Mouse (Mus musculus) limb, embryonic 15.5 days (tissue): ENCODE data around the gene Tusc2. TPM values are rescaled to one million over a fixed set of nuclear protein-coding genes. Genes with fewer than 3 reads are reported as not detected.

ENCODE experiments used
- ATAC-seq: fragments of 200-750 bp; cut with Nextera tagmentation; 2 replicates; pipeline ENCODE4 v1.8.0; 2017; ENCODE audit warnings: low read depth, moderate TSS enrichment; ENCODE audit not compliant: insufficient number of reproducible peaks, low FRiP score, low TSS enrichment
- H3K27ac ChIP-seq: fragments of 300-500 bp; sonication (generic); 2 replicates; pipeline ENCODE4 v1.5.1; 2015; ENCODE audit warnings: moderate library complexity, mild to moderate bottlenecking, inconsistent platforms
- H3K27me3 ChIP-seq: fragments of 300-500 bp; sonication (generic); 2 replicates; pipeline ENCODE4 v1.6.1; 2015; ENCODE audit warnings: inconsistent platforms
- H3K36me3 ChIP-seq: fragments of 300-500 bp; sonication (generic); 2 replicates; pipeline ENCODE4 v1.6.1; 2015; ENCODE audit warnings: inconsistent platforms
- H3K4me1 ChIP-seq: fragments of 300-500 bp; sonication (generic); 2 replicates; pipeline ENCODE4 v1.6.1; 2015; ENCODE audit warnings: inconsistent platforms
- H3K4me2 ChIP-seq: fragments of 300-500 bp; sonication (generic); 2 replicates; pipeline ENCODE4 v1.6.1; 2015; ENCODE audit warnings: mild to moderate bottlenecking, inconsistent platforms
- H3K4me3 ChIP-seq: fragments of 300-500 bp; sonication (generic); 2 replicates; pipeline ENCODE4 v1.5.1; 2015; ENCODE audit warnings: mild to moderate bottlenecking, inconsistent platforms
- H3K9ac ChIP-seq: fragments of 300-500 bp; sonication (generic); 2 replicates; pipeline ENCODE4 v1.6.1; 2015; ENCODE audit warnings: inconsistent platforms
- H3K9me3 ChIP-seq: fragments of 300-500 bp; sonication (generic); 2 replicates; pipeline ENCODE4 v1.6.1; 2016; ENCODE audit warnings: inconsistent platforms
- WGBS: fragments of 180-500 bp; shearing (Covaris S2); methylation state at CpG from one replicate; pipeline ENCODE4 v1.1.7; 2015; 5-methylcytosine and 5-hydroxymethylcytosine counted together
- polyA plus RNA-seq: library from polyadenylated mRNA; unstranded; fragments of >200 nt; fragmentation: Nextera tagmentation; extraction: Ambion mirVana; gene quantifications from 2 replicates; pipeline ENCODE4 v1.2.1, GENCODE M21; 2015

The Tusc2 gene
- polyA plus RNA-seq = 35.9 and 37.3 TPM in 2 replicates

DNA sequence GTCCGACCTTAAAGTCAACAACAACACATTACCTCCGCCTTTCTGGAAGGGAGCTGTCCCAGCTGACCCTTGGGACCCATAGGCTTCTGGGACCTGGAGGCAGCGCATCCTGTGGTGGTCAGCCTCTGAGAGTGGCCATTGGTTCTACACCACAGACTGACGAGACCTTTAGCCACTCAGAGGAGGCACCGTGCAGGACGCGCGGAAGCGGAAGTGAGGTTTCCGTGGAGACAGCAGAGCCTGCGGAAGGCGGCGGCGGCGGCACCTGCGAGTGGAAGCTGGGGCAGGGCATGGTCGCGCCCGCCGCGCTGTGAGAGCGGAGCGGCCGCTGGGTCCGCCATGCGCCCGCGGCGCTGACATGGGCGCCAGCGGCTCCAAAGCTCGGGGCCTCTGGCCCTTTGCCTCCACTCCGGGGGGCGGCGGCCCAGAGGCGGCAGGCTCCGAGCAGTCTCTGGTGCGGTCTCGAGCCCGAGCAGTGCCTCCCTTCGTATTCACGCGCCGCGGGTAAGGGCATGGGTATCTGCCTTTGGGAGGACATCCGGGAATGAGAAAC, at the start of gene Tusc2:
Tusc2 (plus strand) TSS at position 227 of the 553 bp plus-strand sequence.
- peaks cover 54% of the 10 kb centered on the region for H3K36me3 ChIP-seq

DNA sequence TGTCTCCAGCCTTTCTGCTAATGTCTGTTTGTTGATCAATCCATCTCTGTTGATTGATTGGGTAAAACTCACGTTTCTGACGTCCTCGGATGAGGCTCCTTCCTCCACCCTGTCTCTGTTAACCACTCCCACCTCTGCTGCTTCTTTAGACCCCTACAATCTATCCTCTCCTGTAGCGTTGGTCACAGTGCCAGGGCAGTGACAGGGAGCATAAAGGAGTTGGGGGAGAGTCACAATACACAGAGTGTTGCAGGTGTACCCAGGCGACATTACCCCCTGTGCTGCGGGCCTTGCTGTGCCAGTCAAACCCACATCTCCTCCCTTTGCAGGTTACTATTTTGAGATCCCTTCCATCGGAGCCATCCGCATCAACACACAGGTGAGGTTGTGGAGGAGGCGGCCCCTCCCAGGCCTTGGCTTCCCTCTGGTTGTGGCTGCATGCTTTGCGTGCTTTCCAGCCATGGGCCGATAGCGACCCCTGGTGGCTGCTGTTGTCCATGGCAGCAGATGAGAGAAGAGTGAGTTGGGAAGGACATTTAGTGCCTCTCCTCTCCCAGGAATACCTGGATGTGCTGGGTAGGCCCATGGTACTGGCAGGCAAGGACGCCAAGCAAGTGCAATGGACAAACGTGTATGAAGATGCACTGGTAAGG, 48.6 kb upstream of the Tusc2 start:
- Histone ChIP-seq H3K27me3 (peaks cover 12% of the 10 kb centered on the region), H3K4me2 (no peak overlapping the region), H3K36me3 (no peaks in the 10 kb centered on the region), H3K9ac (no peak overlapping the region), H3K9me3 (no peaks in the 10 kb centered on the region), H3K4me1 (0 out of 2 replicates have a peak, but pooled peaks cover 10% of the 10 kb centered on the region), H3K4me3 (no peak overlapping the region), H3K27ac (no peak overlapping the region)
- WGBS = 19% methylated on average over 14 of the region's 14 CpGs
- ATAC-seq = peak; percentile 13; the same call in 1 of the 2 replicates

More for the DNA sequence above, at the start of gene Tusc2:
- H3K4me3 ChIP-seq = peak within 1 kb of the TSS; percentile 68
- no peaks in the 10 kb centered on the region for H3K27me3 ChIP-seq
- H3K4me2 ChIP-seq = peak within 1 kb of the TSS; percentile 85
- peak within 1 kb of the TSS; percentile 67 for H3K9ac ChIP-seq
- H3K9me3 ChIP-seq = no peaks in the 10 kb centered on the region
- ATAC-seq = peak; percentile 90
- peaks cover 44% of the 10 kb centered on the region for H3K4me1 ChIP-seq
- WGBS = under 1% methylated on average over 46 of the region's 46 CpGs
- peak within 1 kb of the TSS; percentile 64 for H3K27ac ChIP-seq

DNA sequence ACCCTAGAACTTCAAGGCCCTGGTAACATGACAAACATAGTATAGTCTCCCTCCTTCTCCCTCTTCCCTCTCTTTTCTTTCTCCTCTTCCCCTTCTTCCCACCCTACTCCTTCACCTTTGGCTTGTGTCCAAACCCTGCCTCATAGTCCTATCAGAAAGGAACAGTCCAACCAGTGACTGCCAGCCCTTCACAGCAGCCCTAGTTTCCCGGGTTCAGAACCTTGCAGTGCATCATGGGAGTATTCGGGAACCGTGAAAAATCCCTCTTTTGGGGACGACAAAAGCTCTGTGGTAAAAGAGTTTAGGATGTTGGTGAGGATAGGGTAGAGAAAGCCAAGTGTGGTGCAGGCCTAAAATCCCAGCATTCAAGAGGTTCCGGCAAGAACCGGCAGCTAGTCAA, 42.7 kb upstream of the Tusc2 start:
- Histone ChIP-seq H3K4me1 (peaks cover 16% of the 10 kb centered on the region), H3K36me3 (no peaks in the 10 kb centered on the region), H3K27me3 (peaks cover 13% of the 10 kb centered on the region), H3K9ac (no peak overlapping the region), H3K4me3 (no peak overlapping the region), H3K9me3 (no peaks in the 10 kb centered on the region), H3K4me2 (no peak overlapping the region), H3K27ac (no peak overlapping the region)
- WGBS = 65% methylated on average over 6 of the region's 6 CpGs
- ATAC-seq = no peak

DNA sequence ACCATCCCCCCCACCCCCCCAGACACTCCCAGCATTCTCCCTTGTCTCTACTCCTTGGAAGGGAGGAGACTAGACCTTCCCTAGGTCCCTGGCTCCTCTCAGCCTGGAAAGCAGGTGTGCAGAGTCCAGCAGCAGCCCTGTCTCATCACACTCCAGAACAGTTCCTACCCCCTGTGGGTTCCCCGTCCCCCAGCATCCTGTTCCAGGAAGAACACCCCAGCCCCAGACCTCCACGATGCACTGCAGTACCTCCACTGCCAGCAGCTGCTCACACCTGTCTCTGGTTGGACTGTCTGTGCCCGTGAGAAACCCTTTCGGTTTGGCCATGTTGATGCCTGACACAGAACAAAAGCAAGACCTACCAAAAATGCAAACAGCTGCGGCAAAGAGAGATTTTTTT, 41.9 kb upstream of the Tusc2 start:
- Histone ChIP-seq H3K27me3 (peaks cover 22% of the 10 kb centered on the region), H3K9me3 (no peaks in the 10 kb centered on the region), H3K4me1 (peaks cover 16% of the 10 kb centered on the region), H3K27ac (no peak overlapping the region), H3K4me2 (no peak overlapping the region), H3K9ac (no peak overlapping the region), H3K4me3 (no peak overlapping the region), H3K36me3 (no peaks in the 10 kb centered on the region)
- no peak for ATAC-seq
- WGBS = 37% methylated on average over 5 of the region's 5 CpGs

DNA sequence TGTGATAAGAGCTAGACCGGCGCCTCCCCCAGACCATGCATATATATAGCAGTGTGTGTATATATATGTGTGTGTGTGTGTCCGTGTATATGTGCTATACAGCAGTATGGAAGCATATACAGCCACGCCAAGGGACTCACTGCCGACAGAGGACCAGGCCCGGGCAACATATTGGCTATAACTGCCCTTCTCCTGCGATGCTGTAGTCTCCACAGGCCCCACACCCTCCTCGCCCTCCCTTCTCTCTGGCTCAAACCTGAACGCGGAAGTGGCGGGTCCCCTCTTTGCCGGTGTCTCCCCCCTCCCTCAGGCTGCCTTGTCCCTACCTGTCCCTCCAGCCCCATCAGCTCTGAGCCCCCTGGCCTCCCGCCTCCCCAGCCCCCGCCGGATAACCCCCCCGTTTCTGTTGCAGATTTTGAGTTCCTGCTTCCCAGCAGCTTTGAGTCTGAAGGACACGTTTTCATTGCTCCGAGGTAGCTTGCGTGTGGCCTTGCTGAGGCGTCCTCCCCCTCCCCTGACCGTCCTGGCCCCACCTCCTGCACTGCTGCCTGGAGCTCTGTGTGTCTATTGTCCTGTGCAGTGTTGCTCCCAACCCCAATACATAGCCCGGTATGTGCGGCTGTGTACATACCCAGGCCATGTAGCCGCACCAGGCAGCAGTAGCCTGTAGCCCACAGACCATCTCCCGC, 41.2 kb upstream of the Tusc2 start:
- H3K9me3 ChIP-seq = no peaks in the 10 kb centered on the region
- H3K27me3 ChIP-seq = peaks cover 28% of the 10 kb centered on the region
- peak overlapping the region; percentile 34 for H3K4me2 ChIP-seq
- no peak overlapping the region for H3K9ac ChIP-seq
- 20% methylated on average over 25 of the region's 25 CpGs for WGBS
- no peaks in the 10 kb centered on the region for H3K36me3 ChIP-seq
- H3K4me3 ChIP-seq = no peak overlapping the region
- H3K4me1 ChIP-seq = peaks cover 23% of the 10 kb centered on the region
- no peak overlapping the region for H3K27ac ChIP-seq
- ATAC-seq = no peak

DNA sequence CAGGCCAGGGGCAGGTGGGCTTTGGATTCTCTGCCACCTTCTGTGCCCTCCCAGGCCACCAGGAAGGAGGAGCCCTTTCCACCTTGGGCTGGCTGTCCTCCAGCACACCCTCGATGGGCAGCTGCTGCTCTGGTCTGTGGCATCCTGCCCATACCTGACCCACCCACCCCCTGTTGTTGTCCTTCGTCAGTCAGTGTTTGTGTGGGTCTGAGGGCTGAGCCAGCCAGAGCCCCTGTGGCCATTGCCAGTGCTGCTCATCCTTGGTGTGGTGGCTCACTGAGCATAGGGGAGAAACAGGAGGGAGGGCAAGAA, 40.7 kb upstream of the Tusc2 start:
- ATAC-seq = no peak
- no peak overlapping the region for H3K9ac ChIP-seq
- no peak overlapping the region for H3K4me3 ChIP-seq

DNA sequence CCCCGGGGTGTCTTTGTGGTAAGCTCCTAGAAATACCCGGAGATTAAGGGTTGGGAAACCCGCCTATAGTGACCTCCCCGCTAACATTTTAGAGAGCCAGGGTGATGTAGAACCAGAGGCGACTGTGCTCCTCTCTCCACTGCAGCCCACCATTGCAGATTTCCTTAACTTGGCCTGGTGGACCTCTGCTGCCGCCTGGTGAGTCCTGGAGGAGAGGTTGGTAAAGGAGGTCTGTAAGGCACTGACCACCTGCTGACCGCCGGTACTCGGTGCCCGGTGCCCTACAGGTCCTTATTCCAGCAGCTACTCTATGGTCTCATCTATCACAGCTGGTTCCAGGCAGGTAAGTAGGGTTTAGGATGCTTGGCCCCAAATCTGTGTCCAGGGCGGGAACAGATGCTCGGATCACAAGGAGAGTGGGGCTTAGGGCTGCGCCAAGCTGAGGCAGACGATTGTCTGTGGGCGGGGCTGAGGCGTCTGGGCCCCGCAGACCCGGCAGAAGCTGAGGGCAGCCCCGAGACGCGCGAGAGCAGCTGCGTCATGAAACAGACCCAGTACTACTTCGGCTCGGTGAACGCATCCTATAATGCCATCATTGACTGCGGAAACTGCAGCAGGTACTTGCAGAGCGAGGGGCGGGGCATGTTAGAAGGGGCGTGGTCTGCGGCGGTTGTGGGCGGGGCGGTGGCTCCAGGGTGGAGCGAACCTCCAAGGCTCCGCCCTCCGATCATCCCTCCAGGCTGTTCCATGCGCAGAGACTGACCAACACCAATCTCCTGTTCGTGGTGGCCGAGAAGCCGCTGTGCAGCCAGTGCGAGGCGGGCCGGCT, 36.6 kb upstream of the Tusc2 start:
- no peaks in the 10 kb centered on the region for H3K9me3 ChIP-seq
- ATAC-seq = 0 out of 2 replicates have a peak, but pooled peaks have one; percentile 16
- WGBS = 5% methylated on average over 44 of the region's 44 CpGs
- H3K9ac ChIP-seq = no peak overlapping the region
- peak overlapping the region; percentile 36 for H3K4me3 ChIP-seq
- H3K27ac ChIP-seq = no peak overlapping the region
- no peaks in the 10 kb centered on the region for H3K36me3 ChIP-seq
- H3K4me2 ChIP-seq = peak overlapping the region; percentile 67
- H3K27me3 ChIP-seq = peaks cover 43% of the 10 kb centered on the region
- peaks cover 24% of the 10 kb centered on the region for H3K4me1 ChIP-seq

More for the DNA sequence above, 40.7 kb upstream of the Tusc2 start:
- Histone ChIP-seq H3K27me3 (peaks cover 33% of the 10 kb centered on the region), H3K27ac (no peak overlapping the region), H3K36me3 (no peaks in the 10 kb centered on the region), H3K4me1 (peaks cover 28% of the 10 kb centered on the region), H3K9me3 (no peaks in the 10 kb centered on the region), H3K4me2 (peak overlapping the region; percentile 34; the same call in 1 of the 2 replicates)
- WGBS = 30% methylated on average over 2 of the region's 2 CpGs

DNA sequence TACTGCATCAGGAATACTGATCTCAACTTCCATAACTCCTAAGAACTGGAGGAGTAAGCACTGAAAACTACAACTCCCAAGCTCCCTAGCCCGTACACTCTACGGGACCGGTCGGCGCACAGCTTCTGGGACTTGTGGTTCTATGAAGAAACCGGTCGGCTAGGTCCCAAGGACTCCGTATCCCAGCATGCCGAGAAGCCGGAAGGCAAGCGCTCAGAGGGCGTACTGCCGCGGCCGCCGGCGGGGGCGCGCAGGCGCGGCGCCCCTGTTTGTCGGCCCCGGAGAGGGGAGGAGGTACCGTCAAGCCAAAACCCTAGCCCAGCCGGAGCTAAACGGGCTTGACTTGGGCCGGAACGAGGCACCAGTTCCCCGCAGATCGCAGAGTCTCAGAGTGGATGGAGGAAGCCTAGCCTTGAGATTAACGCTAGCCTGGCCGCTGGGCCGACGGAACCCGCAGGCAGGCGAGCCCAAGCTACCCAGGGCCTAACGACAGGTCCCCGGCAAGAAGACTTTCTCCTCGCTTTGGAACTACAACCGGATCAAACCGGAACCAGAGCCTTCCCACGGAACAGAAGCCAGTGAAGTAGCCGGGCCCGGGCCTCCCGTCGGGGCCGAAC, 29.2 kb upstream of the Tusc2 start, which contains the start of gene Tmem115:
Tmem115 (plus strand) TSS at position 155 of the 617 bp plus-strand sequence.
- WGBS = 0% methylated on average over 47 of the region's 48 CpGs
- H3K4me2 ChIP-seq = peak within 1 kb of the TSS; percentile 81
- peaks cover 16% of the 10 kb centered on the region for H3K36me3 ChIP-seq
- H3K9ac ChIP-seq = peak within 1 kb of the TSS; percentile 77
- H3K27me3 ChIP-seq = peaks cover 5% of the 10 kb centered on the region; the same call in 1 of the 2 replicates
- H3K4me3 ChIP-seq = peak within 1 kb of the TSS; percentile 81
- peak within 1 kb of the TSS; percentile 93 for H3K27ac ChIP-seq
- ATAC-seq = peak; percentile 98
- no peaks in the 10 kb centered on the region for H3K9me3 ChIP-seq
- peaks cover 29% of the 10 kb centered on the region for H3K4me1 ChIP-seq

DNA sequence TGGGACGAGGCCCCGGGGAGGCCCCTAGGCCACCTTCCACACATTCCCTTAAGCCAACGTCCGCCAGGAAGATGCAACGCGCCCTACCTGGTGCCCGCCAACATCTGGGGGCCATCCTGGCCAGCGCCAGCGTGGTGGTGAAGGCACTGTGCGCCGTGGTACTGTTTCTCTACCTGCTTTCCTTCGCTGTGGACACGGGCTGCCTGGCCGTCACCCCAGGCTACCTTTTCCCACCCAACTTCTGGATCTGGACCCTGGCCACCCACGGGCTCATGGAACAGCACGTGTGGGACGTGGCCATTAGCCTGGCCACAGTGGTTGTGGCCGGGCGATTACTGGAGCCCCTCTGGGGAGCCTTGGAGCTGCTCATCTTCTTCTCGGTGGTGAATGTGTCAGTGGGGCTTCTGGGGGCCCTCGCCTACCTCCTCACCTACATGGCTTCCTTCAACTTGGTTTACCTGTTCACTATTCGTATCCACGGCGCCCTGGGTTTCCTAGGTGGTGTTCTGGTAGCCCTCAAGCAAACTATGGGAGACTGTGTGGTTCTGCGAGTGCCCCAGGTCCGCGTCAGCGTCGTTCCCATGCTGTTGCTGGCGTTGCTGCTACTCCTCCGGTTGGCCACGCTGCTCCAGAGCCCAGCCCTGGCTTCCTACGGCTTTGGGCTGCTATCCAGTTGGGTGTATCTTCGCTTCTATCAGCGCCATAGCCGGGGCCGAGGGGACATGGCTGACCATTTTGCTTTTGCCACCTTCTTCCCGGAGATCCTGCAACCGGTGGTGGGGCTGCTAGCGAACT, 28.4 kb upstream of the Tusc2 start:
- ATAC-seq = no peak
- H3K27me3 ChIP-seq = peaks cover under 1% of the 10 kb centered on the region; the same call in 1 of the 2 replicates
- under 1% methylated on average over 40 of the region's 40 CpGs for WGBS
- H3K4me2 ChIP-seq = peak overlapping the region; percentile 81
- H3K4me1 ChIP-seq = peaks cover 29% of the 10 kb centered on the region
- H3K9ac ChIP-seq = peak overlapping the region; percentile 77
- H3K4me3 ChIP-seq = peak overlapping the region; percentile 81
- H3K36me3 ChIP-seq = peaks cover 23% of the 10 kb centered on the region
- peak overlapping the region; percentile 93 for H3K27ac ChIP-seq
- H3K9me3 ChIP-seq = no peaks in the 10 kb centered on the region

DNA sequence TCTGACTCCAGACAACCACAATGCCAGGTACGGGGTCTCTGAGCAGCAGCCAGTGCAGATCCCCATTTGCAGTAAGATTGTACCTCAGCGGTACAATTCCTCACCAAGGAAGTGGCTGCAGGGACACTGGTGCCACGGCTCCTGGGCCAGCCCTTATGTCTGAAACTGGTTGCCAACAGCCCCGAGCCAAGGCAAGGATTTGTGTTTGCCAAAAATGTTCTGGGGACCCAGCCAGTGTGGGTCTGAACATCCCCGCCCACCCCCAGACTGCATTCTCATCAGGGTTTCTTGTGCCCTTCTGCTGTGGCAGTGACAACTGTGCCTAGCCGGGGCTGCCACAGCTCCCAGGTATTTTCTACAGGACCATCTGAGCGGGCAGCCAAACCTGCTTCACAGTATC, 24.8 kb upstream of the Tusc2 start:
- ATAC-seq = no peak
- Histone ChIP-seq H3K4me3 (no peak overlapping the region), H3K4me2 (no peak overlapping the region), H3K4me1 (peaks cover 53% of the 10 kb centered on the region), H3K9me3 (no peaks in the 10 kb centered on the region), H3K27me3 (no peaks in the 10 kb centered on the region), H3K36me3 (peaks cover 31% of the 10 kb centered on the region), H3K9ac (no peak overlapping the region), H3K27ac (no peak overlapping the region)
- WGBS = 88% methylated on average over 7 of the region's 7 CpGs
